Mouse (Mus musculus): ENCODE measurements around the gene Rapgef4. TPM values are rescaled to one million over a fixed set of nuclear protein-coding genes. Genes with fewer than 3 reads are reported as not detected.

The Rapgef4 gene
- polyA plus RNA-seq, 1 experiment from 2014 or later = 11.9 TPM

GRCm38 (mm10) chr2:71992129-71992528 is 11.1 kb downstream of the Rapgef4 start:
- no peaks in the 10 kb centered on the region for H3K4me1 ChIP-seq (ENCODE audit: control insufficient read depth, insufficient read depth, low read length)
- H3K27me3 ChIP-seq (ENCODE audit: control insufficient read depth, insufficient read depth, low read length) = no peaks in the 10 kb centered on the region
- H3K9me3 ChIP-seq (ENCODE audit: control insufficient read depth, low read length) = no peaks in the 10 kb centered on the region
- ATAC-seq (ENCODE audit: insufficient read depth, low FRiP score, low TSS enrichment) (no peak), DNase-seq (ENCODE audit: low spot score) (no peak)
- H3K36me3 ChIP-seq (ENCODE audit: control insufficient read depth, insufficient read depth, low read length) = no peaks in the 10 kb centered on the region
- no peak overlapping the region for H3K4me2 ChIP-seq (ENCODE audit: low read depth)
- no peak overlapping the region for H3K27ac ChIP-seq (ENCODE audit: low read depth, low read length)
- H3K4me3 ChIP-seq (ENCODE audit: low read depth, low read length) = no peak overlapping the region
- 96% methylated on average over 3 of the region's 3 CpGs for WGBS
- H3K9ac ChIP-seq (ENCODE audit: low read length) = no peak overlapping the region

GRCm38 (mm10) chr2:71993729-71994423 is 12.8 kb downstream of the Rapgef4 start:
- no peaks in the 10 kb centered on the region for H3K27me3 ChIP-seq (ENCODE audit: control insufficient read depth, insufficient read depth, low read length)
- no peak overlapping the region for H3K27ac ChIP-seq (ENCODE audit: low read depth, low read length)
- WGBS = 82% methylated on average over 5 of the region's 5 CpGs
- H3K9me3 ChIP-seq (ENCODE audit: control insufficient read depth, low read length) = no peaks in the 10 kb centered on the region
- no peak overlapping the region for H3K4me3 ChIP-seq (ENCODE audit: low read depth, low read length)
- no peak overlapping the region for H3K9ac ChIP-seq (ENCODE audit: low read length)
- H3K36me3 ChIP-seq (ENCODE audit: control insufficient read depth, insufficient read depth, low read length) = no peaks in the 10 kb centered on the region
- H3K4me1 ChIP-seq (ENCODE audit: control insufficient read depth, insufficient read depth, low read length) = no peaks in the 10 kb centered on the region
- H3K4me2 ChIP-seq (ENCODE audit: low read depth) = no peak overlapping the region
- ATAC-seq (ENCODE audit: insufficient read depth, low FRiP score, low TSS enrichment) = no peak
- no peak for DNase-seq (ENCODE audit: low spot score)

GRCm38 (mm10) chr2:71998531-71998930 is 17.5 kb downstream of the Rapgef4 start:
- 94% methylated on average over 2 of the region's 2 CpGs for WGBS
- no peak overlapping the region for H3K9ac ChIP-seq (ENCODE audit: low read length)
- no peak for DNase-seq (ENCODE audit: low spot score)
- no peak overlapping the region for H3K4me3 ChIP-seq (ENCODE audit: low read depth, low read length)
- H3K4me1 ChIP-seq (ENCODE audit: control insufficient read depth, insufficient read depth, low read length) = no peaks in the 10 kb centered on the region
- no peak for ATAC-seq (ENCODE audit: insufficient read depth, low FRiP score, low TSS enrichment)
- H3K4me2 ChIP-seq (ENCODE audit: low read depth) = no peak overlapping the region
- H3K9me3 ChIP-seq (ENCODE audit: control insufficient read depth, low read length) = no peaks in the 10 kb centered on the region
- no peaks in the 10 kb centered on the region for H3K36me3 ChIP-seq (ENCODE audit: control insufficient read depth, insufficient read depth, low read length)
- no peak overlapping the region for H3K27ac ChIP-seq (ENCODE audit: low read depth, low read length)
- no peaks in the 10 kb centered on the region for H3K27me3 ChIP-seq (ENCODE audit: control insufficient read depth, insufficient read depth, low read length)

GRCm38 (mm10) chr2:72000102-72000501 is 19.1 kb downstream of the Rapgef4 start:
- no peak overlapping the region for H3K4me2 ChIP-seq (ENCODE audit: low read depth)
- H3K27me3 ChIP-seq (ENCODE audit: control insufficient read depth, insufficient read depth, low read length) = no peaks in the 10 kb centered on the region
- DNase-seq (ENCODE audit: low spot score) = no peak

GRCm38 (mm10) chr2:72002843-72003370 is 21.9 kb downstream of the Rapgef4 start:
- H3K9me3 ChIP-seq (ENCODE audit: control insufficient read depth, low read length) = no peaks in the 10 kb centered on the region; the same call in 1 of the 2 replicates
- no peak overlapping the region for H3K4me2 ChIP-seq (ENCODE audit: low read depth)
- no peaks in the 10 kb centered on the region for H3K36me3 ChIP-seq (ENCODE audit: control insufficient read depth, insufficient read depth, low read length)
- no peak for ATAC-seq (ENCODE audit: insufficient read depth, low FRiP score, low TSS enrichment)
- no peaks in the 10 kb centered on the region for H3K4me1 ChIP-seq (ENCODE audit: control insufficient read depth, insufficient read depth, low read length)
- no peak for DNase-seq (ENCODE audit: low spot score)
- WGBS = 85% methylated on average over 5 of the region's 5 CpGs
- no peak overlapping the region for H3K27ac ChIP-seq (ENCODE audit: low read depth, low read length)
- no peaks in the 10 kb centered on the region for H3K27me3 ChIP-seq (ENCODE audit: control insufficient read depth, insufficient read depth, low read length)
- H3K4me3 ChIP-seq (ENCODE audit: low read depth, low read length) = no peak overlapping the region
- H3K9ac ChIP-seq (ENCODE audit: low read length) = no peak overlapping the region

More at GRCm38 (mm10) chr2:72000102-72000501, 19.1 kb downstream of the Rapgef4 start:
- no peak overlapping the region for H3K9ac ChIP-seq (ENCODE audit: low read length)
- no peak for ATAC-seq (ENCODE audit: insufficient read depth, low FRiP score, low TSS enrichment)
- 74% methylated on average over 2 of the region's 2 CpGs for WGBS
- H3K9me3 ChIP-seq (ENCODE audit: control insufficient read depth, low read length) = no peaks in the 10 kb centered on the region
- H3K36me3 ChIP-seq (ENCODE audit: control insufficient read depth, insufficient read depth, low read length) = no peaks in the 10 kb centered on the region
- H3K27ac ChIP-seq (ENCODE audit: low read depth, low read length) = no peak overlapping the region
- no peak overlapping the region for H3K4me3 ChIP-seq (ENCODE audit: low read depth, low read length)
- H3K4me1 ChIP-seq (ENCODE audit: control insufficient read depth, insufficient read depth, low read length) = no peaks in the 10 kb centered on the region

GRCm38 (mm10) chr2:72003756-72004525 is 22.9 kb downstream of the Rapgef4 start:
- Histone ChIP-seq H3K27ac (ENCODE audit: low read depth, low read length) (no peak overlapping the region), H3K4me3 (ENCODE audit: low read depth, low read length) (no peak overlapping the region), H3K27me3 (ENCODE audit: control insufficient read depth, insufficient read depth, low read length) (no peaks in the 10 kb centered on the region), H3K9me3 (ENCODE audit: control insufficient read depth, low read length) (no peaks in the 10 kb centered on the region; the same call in 1 of the 2 replicates), H3K4me2 (ENCODE audit: low read depth) (no peak overlapping the region), H3K9ac (ENCODE audit: low read length) (no peak overlapping the region), H3K36me3 (ENCODE audit: control insufficient read depth, insufficient read depth, low read length) (no peaks in the 10 kb centered on the region), H3K4me1 (ENCODE audit: control insufficient read depth, insufficient read depth, low read length) (no peaks in the 10 kb centered on the region)
- ATAC-seq (ENCODE audit: insufficient read depth, low FRiP score, low TSS enrichment) (no peak), DNase-seq (ENCODE audit: low spot score) (no peak)
- 88% methylated on average over 13 of the region's 13 CpGs for WGBS

- Histone ChIP-seq H3K27me3 (ENCODE audit: control insufficient read depth, insufficient read depth, low read length) (no peaks in the 10 kb centered on the region), H3K9ac (ENCODE audit: low read length) (no peak overlapping the region), H3K36me3 (ENCODE audit: control insufficient read depth, insufficient read depth, low read length) (no peaks in the 10 kb centered on the region), H3K4me3 (ENCODE audit: low read depth, low read length) (no peak overlapping the region), H3K4me1 (ENCODE audit: control insufficient read depth, insufficient read depth, low read length) (no peaks in the 10 kb centered on the region), H3K9me3 (ENCODE audit: control insufficient read depth, low read length) (no peaks in the 10 kb centered on the region; the same call in 1 of the 2 replicates), H3K27ac (ENCODE audit: low read depth, low read length) (no peak overlapping the region), H3K4me2 (ENCODE audit: low read depth) (no peak overlapping the region)
- 89% methylated on average over 16 of the region's 16 CpGs for WGBS
- ATAC-seq (ENCODE audit: insufficient read depth, low FRiP score, low TSS enrichment) = no peak
- no peak for DNase-seq (ENCODE audit: low spot score)
These were observed 24.0 kb downstream of the Rapgef4 start for GRCm38 (mm10) chr2:72005051-72005450.

- Histone ChIP-seq H3K9ac (ENCODE audit: low read length) (no peak overlapping the region), H3K4me2 (ENCODE audit: low read depth) (no peak overlapping the region), H3K27me3 (ENCODE audit: control insufficient read depth, insufficient read depth, low read length) (no peaks in the 10 kb centered on the region), H3K4me1 (ENCODE audit: control insufficient read depth, insufficient read depth, low read length) (no peaks in the 10 kb centered on the region), H3K27ac (ENCODE audit: low read depth, low read length) (no peak overlapping the region), H3K36me3 (ENCODE audit: control insufficient read depth, insufficient read depth, low read length) (no peaks in the 10 kb centered on the region), H3K9me3 (ENCODE audit: control insufficient read depth, low read length) (no peaks in the 10 kb centered on the region; the same call in 1 of the 2 replicates), H3K4me3 (ENCODE audit: low read depth, low read length) (no peak overlapping the region)
- DNase-seq (ENCODE audit: low spot score) (no peak), ATAC-seq (ENCODE audit: insufficient read depth, low FRiP score, low TSS enrichment) (no peak)
- WGBS = 78% methylated on average over 3 of the region's 3 CpGs
These were observed 28.6 kb downstream of the Rapgef4 start for GRCm38 (mm10) chr2:72009446-72010218.
